Mouse (Mus musculus) embryonic fibroblast, embryonic 13.5 days (primary cell): ENCODE measurements around the gene Cd164.

Experiments
- CTCF ChIP-seq: IDR thresholded peaks from 2 replicates; pipeline ENCODE4 v1.5.1; 2011; ENCODE audit warnings: mild to moderate bottlenecking, control low read depth, low read length, moderate library complexity, borderline replicate concordance; ENCODE audit not compliant: insufficient read depth
- POLR2A ChIP-seq: IDR thresholded peaks from 2 replicates; pipeline ENCODE4 v1.6.1; 2011; ENCODE audit warnings: low read depth, mild to moderate bottlenecking, control low read depth, low read length, moderate library complexity

- TF ChIP-seq POLR2A = no peak
- no peak for TF ChIP-seq CTCF
These were observed 45.3 kb upstream of the Cd164 start for GRCm38 (mm10) chr10:41473782-41474468.
